Comparison of ENCODE assay signal across 8 mouse cellular contexts in genomic region chr15:86032811-86033190, GRCm38 (mm10). TPM values are rescaled to one million over a fixed set of nuclear protein-coding genes. Genes with fewer than 3 reads are reported as not detected.
DNase-seq lines count a peak whose midpoint lies in the region; ATAC-seq lines count a peak whose summit lies in the region.
"Had no signal": no experiment of that assay in that cellular context is flagged by ENCODE, and none has a peak within 500 bp of the region (broad histone marks: within the 10 kb centered on the region; RNA-seq: fewer than 3 reads in every experiment).

No protein-coding gene starts in this region.

- peaks cover 27% of the 10 kb centered on the region for H3K9me3 ChIP-seq in forebrain, embryonic 12.5 days
- H3K9me3 ChIP-seq in kidney, embryonic 14.5 days (ENCODE audit: control insufficient read depth, low read length), result peaks cover 16% of the 10 kb centered on the region; the same call in 1 of the 2 replicates
- H3K9me3 ChIP-seq in stomach, embryonic 14.5 days (ENCODE audit: control insufficient read depth, low read depth, low read length), result peaks cover 11% of the 10 kb centered on the region; the same call in 1 of the 2 replicates

- H3K4me3 ChIP-seq in forebrain, embryonic 12.5 days (replicated peaks), result peak overlapping the region; percentile 59
- peak overlapping the region; percentile 66 for H3K4me3 ChIP-seq in kidney, embryonic 14.5 days (ENCODE audit: low read length)
- H3K4me3 ChIP-seq in stomach, embryonic 14.5 days (ENCODE audit: low read depth, low read length), result peak overlapping the region; percentile 57
- H3K4me3 ChIP-seq: erythroblast, embryonic 14.5 days had no signal

- 1% methylated on average over 38 of the region's 38 CpGs for WGBS in forebrain, embryonic 12.5 days
- under 1% methylated on average over 38 of the region's 38 CpGs for WGBS in kidney, embryonic 14.5 days
- under 1% methylated on average over 38 of the region's 38 CpGs for WGBS in stomach, embryonic 14.5 days

- peaks cover 43% of the 10 kb centered on the region for H3K4me1 ChIP-seq in forebrain, embryonic 12.5 days
- peaks cover 22% of the 10 kb centered on the region for H3K4me1 ChIP-seq in kidney, embryonic 14.5 days (ENCODE audit: control insufficient read depth, insufficient read depth, low read length)
- H3K4me1 ChIP-seq in stomach, embryonic 14.5 days (ENCODE audit: control insufficient read depth, insufficient read depth, low read length), result peaks cover 19% of the 10 kb centered on the region; the same call in 1 of the 2 replicates

- peak overlapping the region; percentile 61 for H3K9ac ChIP-seq in forebrain, embryonic 12.5 days
- peak overlapping the region; percentile 80 for H3K9ac ChIP-seq in kidney, embryonic 14.5 days (ENCODE audit: low read depth, low read length)
- peak overlapping the region; percentile 31; the same call in 1 of the 2 replicates for H3K9ac ChIP-seq in stomach, embryonic 14.5 days (replicated peaks; ENCODE audit: low read depth, low read length)

- intact Hi-C loops in gastrocnemius, postnatal 36 days (cut with DNase I), result no loop called here

- H3K27me3 ChIP-seq in forebrain, embryonic 12.5 days, result peaks cover 42% of the 10 kb centered on the region
- peaks cover 23% of the 10 kb centered on the region for H3K27me3 ChIP-seq in kidney, embryonic 14.5 days (ENCODE audit: control insufficient read depth, insufficient read depth, low read length)
- H3K27me3 ChIP-seq in stomach, embryonic 14.5 days (ENCODE audit: control insufficient read depth, insufficient read depth, low read length), result peaks cover 11% of the 10 kb centered on the region; the same call in 1 of the 2 replicates

- H3K27ac ChIP-seq in forebrain, embryonic 12.5 days, result peak overlapping the region; percentile 77
- no peak overlapping the region for H3K27ac ChIP-seq in kidney, embryonic 14.5 days (ENCODE audit: low read depth, low read length)
- no peak overlapping the region for H3K27ac ChIP-seq in stomach, embryonic 14.5 days (ENCODE audit: low read length)

- peak; percentile 8; the same call in 1 of the 2 replicates for ATAC-seq in forebrain, embryonic 12.5 days (ENCODE audit: low FRiP score)
- peak; percentile 6; the same call in 1 of the 2 replicates for ATAC-seq in kidney, embryonic 14.5 days (ENCODE audit: low FRiP score, low TSS enrichment)
- no peak for ATAC-seq in stomach, embryonic 14.5 days (ENCODE audit: insufficient number of reproducible peaks, insufficient read depth, low FRiP score, low read depth)

- DNase-seq in thymus, postnatal 0 days (ENCODE audit: low spot score), result peak; percentile 56
- DNase-seq in thymus, adult 18-20 months, result no peak
- peak; percentile 55 for DNase-seq in lung, postnatal 14 days
- no peak for DNase-seq in gastrocnemius, postnatal 36 days

- peak overlapping the region; percentile 83 for H3K4me2 ChIP-seq in forebrain, embryonic 12.5 days
- peak overlapping the region; percentile 87 for H3K4me2 ChIP-seq in kidney, embryonic 14.5 days (replicated peaks; ENCODE audit: low read depth, low read length)
- peak overlapping the region; percentile 76 for H3K4me2 ChIP-seq in stomach, embryonic 14.5 days (replicated peaks; ENCODE audit: low read depth, low read length)

- H3K36me3 ChIP-seq in forebrain, embryonic 12.5 days (replicated peaks), result peaks cover 45% of the 10 kb centered on the region
- H3K36me3 ChIP-seq in kidney, embryonic 14.5 days (ENCODE audit: control insufficient read depth, insufficient read depth, low read length), result peaks cover 12% of the 10 kb centered on the region; the same call in 1 of the 2 replicates
- H3K36me3 ChIP-seq in stomach, embryonic 14.5 days (ENCODE audit: control insufficient read depth, insufficient read depth, low read length), result no peaks in the 10 kb centered on the region; the same call in 1 of the 2 replicates

RNA-seq across cellular contexts. Expression of gene Celsr1, which starts 0.8 kb away (rescaled TPM):
- polyA plus RNA-seq in thymus, postnatal 0 days (2015; fragmentation: Nextera tagmentation; extraction: Ambion mirVana), result 2.9 and 3.6 TPM in 2 replicates
- 7.3 and 7.9 TPM in 2 replicates for polyA plus RNA-seq in forebrain, embryonic 12.5 days (2016; fragmentation: Nextera tagmentation; extraction: Ambion mirVana)
- polyA plus RNA-seq in kidney, embryonic 14.5 days (2014; fragmentation: Nextera tagmentation; extraction: Ambion mirVana), result 6.8 and 8.8 TPM in 2 replicates
- polyA plus RNA-seq in stomach, embryonic 14.5 days (2014; fragmentation: Nextera tagmentation; extraction: Ambion mirVana), result 6.8 and 7.8 TPM in 2 replicates
- under 1 TPM; 0.10 to 0.37 TPM for total RNA-seq in gastrocnemius, postnatal 36 days (2021)

RNA-seq across cellular contexts. Expression of gene Gramd4, which starts 24.7 kb away (rescaled TPM):
- polyA plus RNA-seq in thymus, postnatal 0 days (2015; fragmentation: Nextera tagmentation; extraction: Ambion mirVana), result 14.8 TPM in 2 replicates
- polyA plus RNA-seq in forebrain, embryonic 12.5 days (2016; fragmentation: Nextera tagmentation; extraction: Ambion mirVana), result 33.4 and 36.6 TPM in 2 replicates
- 6.5 and 9.7 TPM in 2 replicates for polyA plus RNA-seq in kidney, embryonic 14.5 days (2014; fragmentation: Nextera tagmentation; extraction: Ambion mirVana)
- polyA plus RNA-seq in stomach, embryonic 14.5 days (2014; fragmentation: Nextera tagmentation; extraction: Ambion mirVana), result 7.2 and 7.6 TPM in 2 replicates
- total RNA-seq in gastrocnemius, postnatal 36 days (2021), result 1 to 10 TPM; 5.1 to 5.9 TPM

Comparison
In these comparisons a context has a peak if more than half of its experiments do, and no peak if none do; other contexts are left out.
1. DNase-seq: peak in thymus, postnatal 0 days (single experiment) and lung, postnatal 14 days (single experiment); none in thymus, adult 18-20 months (0 of 2) and gastrocnemius, postnatal 36 days (0 of 2).
2. Peak in every context shown above with its lines, with median percentiles within 50 percentile points of each other: H3K4me2 ChIP-seq, H3K4me3 ChIP-seq and H3K9ac ChIP-seq.